Mouse (Mus musculus) 3134 (cell line): ENCODE data around the gene Oxsr1.
"Not testable (repeated sequence)": the region's sequence is repeated elsewhere in the genome, so short reads cannot be mapped to it uniquely, and the experiment has no call there.

Experiments
- DNase-seq: peaks from one replicate; pipeline ENCODE4 v3.0.0-alpha.2; 2011; ENCODE audit warnings: low spot score; ENCODE audit not compliant: insufficient read length; ENCODE audit errors: extremely low read depth

Oxsr1 gene

DNA sequence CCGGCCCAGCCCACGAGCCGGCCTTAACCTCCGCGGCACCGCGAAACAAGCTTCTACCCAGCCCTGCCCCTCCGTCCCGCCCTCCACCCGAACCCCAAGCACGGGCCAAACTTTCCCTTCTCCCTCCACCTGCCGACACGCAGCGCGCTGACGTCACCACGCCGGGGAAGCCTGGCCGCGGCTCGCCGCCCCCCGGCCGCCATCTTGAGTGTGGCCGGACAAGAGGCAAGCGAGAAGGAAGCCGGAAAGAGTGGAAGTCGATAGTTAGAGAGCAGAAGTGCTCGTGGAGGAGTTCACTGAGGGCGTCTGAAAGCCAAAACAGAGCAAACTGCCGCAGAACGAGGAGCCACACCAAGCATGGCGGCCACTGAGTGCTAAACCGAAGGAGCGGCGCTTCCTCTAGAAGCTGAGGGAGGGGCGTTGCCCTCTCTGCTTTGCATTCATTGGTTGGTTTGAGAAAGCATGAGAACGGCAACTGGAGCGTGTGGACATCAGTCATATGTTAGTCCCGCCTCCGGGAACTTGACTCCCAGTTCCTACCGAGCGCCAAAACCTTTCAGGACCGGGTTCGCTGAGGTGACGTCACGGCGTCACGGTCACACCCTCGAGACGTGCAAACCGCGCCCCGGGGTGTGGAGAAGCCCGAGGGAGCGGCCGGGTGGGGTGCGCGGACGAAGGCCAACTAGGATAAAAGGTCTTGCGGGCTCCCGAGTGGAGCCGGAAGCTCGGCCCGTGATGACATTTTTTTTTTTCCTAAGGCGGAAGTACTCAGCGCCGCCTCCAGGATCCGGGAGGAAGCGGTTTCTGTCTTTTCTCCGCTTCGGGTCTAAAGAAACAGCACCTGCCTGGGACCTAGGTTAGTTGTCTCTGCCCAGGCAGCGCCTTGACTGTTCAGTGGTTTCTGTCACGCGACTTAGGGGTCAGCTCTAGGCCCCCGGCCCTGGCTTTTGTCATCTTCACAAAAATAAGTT is at the start of gene Oxsr1:
Oxsr1 (minus strand) TSS at position 139 of the 971 bp plus-strand sequence.
- DNase-seq = peak; percentile 99

DNA sequence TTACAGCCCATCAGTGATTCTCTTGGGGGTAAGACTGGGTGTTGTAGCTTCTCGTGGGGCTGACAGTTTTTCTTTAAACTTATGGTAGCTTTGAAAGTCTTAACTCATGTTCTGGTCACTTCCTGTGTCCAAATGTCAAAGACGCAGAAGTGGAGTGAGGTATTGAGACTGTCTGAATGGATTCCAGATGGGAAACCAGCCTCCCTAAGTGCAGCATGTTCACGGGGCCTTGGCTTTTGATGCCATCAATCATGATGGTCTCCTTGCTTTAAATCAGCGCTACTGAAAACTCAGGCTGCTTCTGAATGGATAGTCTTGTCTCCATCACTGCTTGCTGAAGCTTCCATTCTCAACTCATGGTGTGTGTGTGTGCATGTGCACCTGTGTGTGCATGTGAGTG is 49.0 kb upstream of the Oxsr1 start:
- DNase-seq = no peak

DNA sequence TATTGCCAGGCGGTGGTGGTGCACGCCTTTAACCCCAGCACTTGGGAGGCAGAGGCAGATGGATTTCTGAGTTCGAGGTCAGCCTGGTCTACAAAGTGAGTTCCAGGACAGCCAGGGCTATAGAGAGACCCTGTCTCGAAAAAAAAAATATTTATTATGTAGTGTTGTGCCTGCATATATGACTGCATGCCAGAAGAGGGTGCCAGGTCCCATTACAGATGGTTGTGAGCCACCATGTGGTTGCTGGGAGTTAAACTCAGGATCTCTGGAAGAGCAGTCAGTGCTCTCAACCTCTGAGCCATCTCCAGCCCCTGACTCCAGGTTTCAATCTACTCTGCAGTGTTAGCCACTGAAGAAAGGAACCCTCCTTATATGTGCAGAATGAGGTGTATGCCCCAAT is 48.5 kb upstream of the Oxsr1 start:
- DNase-seq = not testable (repeated sequence)

DNA sequence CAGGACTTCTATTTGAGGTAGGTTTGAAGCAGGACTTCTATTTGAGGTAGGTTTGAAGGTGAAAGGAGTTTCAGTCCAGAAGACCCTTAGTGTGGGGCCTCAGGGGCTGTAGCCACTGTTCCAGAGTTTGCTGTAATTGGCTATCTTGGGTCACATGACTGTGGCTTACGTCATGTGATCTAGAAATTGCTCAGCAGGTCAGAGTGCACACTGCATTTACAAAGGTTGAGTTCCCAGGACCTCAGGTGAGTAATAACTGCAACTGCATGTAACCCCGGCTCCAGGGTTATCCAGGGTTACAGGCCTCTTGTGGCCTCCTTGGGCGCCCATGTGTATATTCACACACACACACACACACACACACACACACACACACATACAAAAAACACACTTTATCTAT is 46.1 kb upstream of the Oxsr1 start:
- no peak for DNase-seq

DNA sequence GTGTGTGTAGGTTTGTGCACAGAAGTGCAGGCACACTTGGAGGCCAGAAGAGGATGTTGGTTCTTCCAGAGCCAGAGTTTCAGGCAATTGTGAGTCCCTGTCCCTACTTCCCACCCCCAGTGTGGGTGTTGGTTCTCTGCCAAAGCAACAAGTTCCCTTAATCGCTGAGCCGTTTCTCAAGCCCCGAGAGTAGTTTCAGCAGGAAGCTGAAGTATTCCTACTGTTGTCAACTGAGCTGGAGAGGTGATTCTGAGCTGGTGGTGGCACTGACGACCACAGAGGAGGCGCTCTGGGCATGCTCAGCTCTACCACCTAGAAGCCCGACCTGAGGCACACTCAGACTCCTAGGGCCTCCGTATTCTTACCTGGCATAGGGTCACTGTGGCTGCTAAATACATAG is 43.1 kb upstream of the Oxsr1 start, which contains the start of gene Slc22a14:
Slc22a14 (minus strand) TSS at position 270 of the 400 bp plus-strand sequence.
- DNase-seq = no peak

DNA sequence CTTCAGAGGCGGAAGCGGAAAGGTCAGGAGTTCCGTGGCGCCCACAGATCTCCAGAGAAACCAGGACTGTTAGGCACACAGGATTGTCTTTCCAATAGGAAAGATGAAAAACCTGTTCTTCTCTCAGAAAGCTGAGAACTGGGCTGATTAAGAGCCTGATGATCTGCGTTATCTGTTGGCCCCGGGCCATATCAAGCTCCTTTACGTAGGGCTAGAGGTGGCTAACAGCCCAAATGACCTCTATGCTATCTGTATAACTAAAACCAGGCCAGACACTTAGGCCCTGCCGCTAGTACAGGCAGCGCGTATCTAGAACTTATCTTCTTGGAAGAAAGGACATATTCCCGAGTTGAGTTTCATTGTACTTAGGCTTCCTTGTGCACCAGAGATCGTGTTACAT is 41.0 kb upstream of the Oxsr1 start:
- DNase-seq = no peak

DNA sequence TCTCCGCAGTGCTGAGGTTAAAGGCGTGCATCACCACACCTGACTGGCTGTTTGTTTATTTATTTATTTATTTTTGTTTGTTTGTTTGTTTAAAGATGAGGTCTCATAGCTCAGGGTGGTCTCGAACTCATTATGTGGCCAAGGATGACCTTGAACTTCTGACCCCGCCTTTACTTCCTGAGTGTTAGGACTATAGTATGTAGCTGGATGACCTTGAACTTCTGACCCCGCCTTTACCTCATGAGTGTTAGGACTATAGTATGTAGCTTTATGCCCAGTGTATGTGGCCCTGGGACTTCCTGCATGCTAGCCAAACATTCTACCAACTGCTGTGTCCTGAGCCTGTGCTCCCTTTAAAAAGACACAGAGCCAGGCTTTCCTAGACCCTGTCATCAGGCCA is 39.2 kb upstream of the Oxsr1 start:
- no peak for DNase-seq

DNA sequence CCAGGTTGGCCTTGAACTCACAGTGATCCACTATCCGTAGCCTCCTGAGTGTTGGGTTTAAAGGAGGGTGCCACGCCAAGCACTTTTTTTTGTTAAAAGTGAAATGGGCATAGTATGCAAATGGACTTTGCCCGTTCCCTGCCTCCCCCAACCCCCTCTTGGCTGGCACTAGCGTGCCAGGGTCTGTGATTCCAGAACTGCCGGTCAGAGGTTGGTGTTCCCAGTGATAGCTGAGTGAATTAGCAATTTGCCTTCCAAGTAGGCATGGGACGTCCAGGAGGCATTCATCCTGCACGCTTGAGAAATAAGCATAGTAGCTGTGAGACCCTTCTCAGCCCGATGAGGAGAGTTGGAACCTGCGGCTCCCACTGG is 35.8 kb upstream of the Oxsr1 start:
- DNase-seq = no peak

DNA sequence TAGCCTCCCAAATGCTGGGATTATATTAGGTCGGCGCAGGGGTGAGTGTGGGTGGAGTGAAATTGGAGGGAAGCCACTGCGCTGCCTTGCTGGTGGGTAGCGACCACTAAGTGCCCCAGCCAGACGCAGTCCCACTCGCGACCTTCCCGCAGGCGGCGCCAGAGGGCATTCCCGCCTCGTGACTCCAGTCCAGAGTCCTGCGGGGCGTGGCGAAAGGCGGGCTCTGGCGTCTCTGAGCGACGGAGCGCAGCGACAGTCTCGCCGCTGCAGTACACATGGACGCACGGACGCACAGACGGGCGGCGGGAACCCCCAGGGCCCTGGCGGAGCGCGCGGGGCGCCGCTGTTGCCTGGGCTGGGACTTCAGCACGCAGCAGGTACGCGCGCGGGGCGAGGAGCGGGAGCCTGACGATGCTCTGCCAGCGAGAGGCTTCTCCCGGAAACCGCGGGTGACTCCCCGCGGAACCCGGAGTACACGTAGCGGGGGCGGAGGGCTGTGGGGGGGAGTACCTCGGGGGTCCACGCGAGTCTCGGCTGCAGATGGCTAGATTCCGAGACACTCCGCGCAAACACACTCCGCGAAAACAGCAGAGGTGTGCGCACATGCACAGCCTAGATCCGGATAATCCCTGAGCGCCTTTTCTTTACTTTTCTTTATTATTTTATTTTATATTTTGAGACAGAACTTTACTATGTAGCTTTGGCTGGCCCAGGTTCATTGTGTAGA is 35.3 kb upstream of the Oxsr1 start, which contains the start of gene Xylb:
Xylb (plus strand) TSS at position 51 of the 727 bp plus-strand sequence.
- peak; percentile 91 for DNase-seq

DNA sequence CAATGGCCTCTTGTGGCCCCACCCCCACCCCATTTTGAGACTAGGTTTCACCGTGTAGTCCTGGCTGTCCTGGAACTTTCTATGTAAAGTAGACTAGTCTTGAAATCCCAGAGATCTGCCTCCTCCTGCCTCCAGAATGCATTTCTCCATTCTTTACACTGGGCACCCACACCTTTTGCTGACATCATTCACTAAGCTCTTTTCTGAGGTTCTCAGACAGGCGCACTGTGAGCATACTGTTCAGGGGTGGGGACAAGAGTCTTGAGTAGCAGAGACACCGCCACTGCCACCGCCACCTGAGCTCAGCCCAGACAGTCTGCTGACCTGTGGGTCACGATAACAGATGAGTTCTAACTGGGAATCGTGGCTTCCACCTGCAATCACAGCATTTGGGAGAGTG is 33.7 kb upstream of the Oxsr1 start:
- DNase-seq = no peak

DNA sequence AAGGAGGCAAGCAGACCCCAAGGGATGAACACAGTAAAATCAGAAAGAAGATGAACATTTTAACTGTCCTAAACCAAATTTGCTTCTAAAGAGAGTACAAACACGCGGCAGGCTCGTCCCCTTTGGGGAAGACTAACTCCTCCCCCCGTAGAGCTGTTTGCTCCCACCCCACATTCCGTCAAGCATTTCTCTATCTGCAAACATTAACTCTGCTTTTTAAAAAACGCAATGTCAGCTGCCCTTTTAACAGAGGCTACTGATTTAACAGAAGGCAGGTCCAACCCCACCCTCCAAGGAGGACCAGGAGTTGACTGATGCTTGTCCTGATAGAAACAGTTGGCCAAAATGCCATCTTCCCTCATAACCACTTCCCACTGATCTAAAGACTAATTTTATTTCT is 31.7 kb upstream of the Oxsr1 start:
- DNase-seq = no peak

DNA sequence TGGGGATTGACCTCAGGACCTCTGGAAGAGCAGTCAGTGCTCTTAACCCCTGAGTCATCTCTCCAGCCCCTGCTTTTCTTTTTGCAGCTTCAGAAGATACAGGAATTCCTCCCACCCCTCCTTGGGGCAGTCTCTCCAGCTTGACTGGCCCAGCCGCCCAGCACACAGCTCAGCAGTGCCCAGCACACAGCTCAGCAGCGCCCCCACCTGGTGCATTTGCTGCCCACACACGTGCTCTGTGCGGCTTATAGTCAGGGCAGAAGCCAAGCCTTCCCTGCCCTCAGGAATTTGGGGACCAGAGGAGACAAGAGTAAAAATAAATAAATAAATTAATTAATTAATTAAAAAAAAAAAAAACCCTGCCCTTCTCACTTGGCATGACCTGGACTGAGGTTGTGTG is 29.8 kb upstream of the Oxsr1 start:
- DNase-seq = peak; percentile 79

DNA sequence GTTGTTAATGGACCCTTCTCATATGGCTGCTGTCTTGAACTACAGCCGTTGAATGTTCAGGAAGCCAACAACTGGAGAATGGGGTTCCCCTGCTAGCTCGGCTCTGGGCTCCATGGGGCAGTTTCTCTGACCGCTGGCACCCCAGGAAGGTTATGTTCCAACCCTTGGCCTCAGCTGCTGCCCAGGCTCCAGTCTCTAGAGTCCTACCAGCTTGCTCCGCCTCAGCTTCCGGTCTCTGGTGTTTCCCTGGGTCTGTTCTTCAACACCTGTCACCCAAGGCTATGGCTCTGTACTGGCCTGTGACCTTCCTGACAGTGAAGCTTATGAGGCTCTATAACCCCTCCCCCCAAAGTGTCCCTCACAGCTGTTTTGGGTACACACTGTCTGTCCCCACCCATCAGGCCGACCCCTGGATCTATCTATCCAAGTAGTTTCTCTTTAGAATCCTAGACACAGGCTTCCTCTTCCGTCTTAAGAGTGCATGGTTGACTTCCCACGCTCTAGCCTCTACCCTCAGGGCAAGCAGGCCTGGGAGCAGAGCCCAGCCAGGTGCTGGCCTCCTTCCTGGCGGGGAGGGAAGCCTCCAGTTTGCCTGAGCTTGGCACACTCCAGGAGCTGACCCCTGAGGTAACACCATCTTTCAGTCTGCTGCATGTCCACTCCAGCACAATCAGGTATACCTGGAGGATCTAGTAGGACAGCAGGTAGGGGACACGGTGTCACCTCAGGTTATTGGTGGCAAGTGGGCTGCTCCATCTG is 28.9 kb upstream of the Oxsr1 start:
- DNase-seq = no peak

DNA sequence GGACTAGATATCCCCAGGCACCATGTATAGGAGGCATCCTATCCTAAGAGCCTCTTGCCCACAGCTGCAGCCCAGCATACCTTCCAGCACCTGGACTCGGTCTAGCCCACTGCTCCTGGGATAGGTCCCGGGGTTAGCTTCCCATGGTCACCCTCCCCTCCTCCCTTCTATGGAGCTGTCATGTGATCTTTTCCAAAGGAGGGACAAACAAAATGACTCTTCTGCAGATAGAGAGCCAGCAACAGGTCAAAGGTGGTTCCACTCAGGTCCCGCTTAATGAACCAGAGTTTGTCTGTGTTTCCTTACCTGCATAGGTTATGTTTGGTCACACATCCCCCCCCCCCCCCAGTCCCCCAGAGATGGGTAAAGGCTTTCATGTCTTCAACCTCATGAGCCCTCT is 28.3 kb upstream of the Oxsr1 start:
- no peak for DNase-seq

DNA sequence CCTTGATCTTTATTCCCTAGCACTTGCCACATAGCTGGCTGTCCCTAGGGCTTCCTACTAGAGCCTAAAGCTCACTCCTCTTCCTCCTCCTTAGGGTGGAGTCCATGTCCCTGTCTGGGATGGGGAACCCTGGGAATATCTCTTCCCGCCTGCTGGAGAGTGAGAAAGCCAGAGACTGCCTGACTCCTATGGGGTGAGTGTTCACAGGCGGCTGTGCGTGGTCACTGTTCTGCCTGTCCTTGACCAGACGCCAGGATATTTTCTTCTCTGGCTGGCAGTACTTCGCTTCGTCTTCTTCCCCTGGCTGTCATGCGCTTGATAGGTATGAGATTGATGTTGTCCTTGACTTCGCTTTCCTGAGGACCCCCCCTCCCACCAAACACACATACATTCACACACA is 24.1 kb upstream of the Oxsr1 start:
- no peak for DNase-seq

DNA sequence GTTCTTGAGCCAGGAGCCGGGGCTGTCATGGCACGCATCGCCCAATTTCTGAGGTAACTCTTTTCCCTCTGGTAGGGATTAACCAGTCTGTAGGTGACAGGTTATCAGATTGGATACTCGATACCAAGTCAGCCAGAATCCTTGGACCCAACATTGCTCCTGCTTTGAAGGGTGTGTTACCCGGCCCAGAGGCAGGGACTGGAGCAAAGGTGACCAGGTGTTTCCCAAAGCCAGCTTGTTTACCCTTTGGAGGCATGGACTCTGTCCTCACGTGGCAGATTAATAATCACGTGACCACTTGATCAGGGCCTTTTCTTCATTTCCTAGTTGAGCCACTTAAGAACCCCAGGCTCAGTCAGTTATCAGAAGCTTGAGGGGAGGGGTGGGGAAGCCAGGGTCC is 20.5 kb upstream of the Oxsr1 start:
- DNase-seq = no peak

DNA sequence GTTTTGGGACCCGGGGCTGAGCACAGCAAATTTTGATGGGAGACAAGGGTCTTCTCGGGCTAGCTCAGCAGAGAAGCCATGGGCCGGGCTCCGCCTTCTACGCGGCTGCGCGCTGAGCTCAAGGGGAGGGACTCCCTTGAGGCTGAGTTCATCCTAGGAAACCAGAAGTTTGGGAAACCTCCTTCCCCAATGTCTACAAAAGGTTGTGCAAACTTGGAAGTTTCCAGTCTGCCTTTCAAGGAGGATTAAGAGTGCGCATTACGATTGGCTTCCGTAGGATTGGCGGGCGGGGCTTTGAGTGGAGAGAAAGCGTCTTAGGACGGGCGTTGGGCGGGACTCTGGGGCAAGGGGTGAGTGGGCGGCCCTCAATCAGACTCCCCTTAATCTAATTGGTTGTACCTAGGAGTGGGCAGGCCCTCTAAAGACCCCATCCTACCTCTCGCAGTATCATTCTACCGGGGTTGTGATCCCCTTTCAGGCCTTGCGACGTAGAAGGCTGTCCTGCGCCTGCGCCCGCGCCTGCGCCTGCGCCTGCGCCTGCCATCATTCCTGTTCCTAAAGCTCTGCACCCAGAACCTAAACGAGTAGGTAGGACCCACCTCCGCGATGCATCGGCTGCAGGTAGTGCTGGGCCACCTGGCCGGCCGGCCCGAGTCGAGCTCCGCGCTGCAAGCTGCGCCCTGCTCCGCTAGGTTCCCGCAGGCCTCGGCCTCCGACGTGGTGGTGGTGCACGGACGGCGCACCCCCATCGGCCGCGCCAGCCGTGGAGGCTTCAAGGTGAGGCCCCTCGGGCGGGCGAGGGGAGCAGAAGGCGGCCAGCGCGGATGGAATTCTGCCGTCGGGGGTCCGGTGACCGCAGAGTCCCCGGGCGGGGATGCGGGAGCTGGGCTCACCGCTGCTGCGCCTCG is 18.9 kb upstream of the Oxsr1 start, which contains the start of gene Myd88:
Myd88 (minus strand) TSS at position 503 of the 908 bp plus-strand sequence.
- DNase-seq = peak; percentile 96

DNA sequence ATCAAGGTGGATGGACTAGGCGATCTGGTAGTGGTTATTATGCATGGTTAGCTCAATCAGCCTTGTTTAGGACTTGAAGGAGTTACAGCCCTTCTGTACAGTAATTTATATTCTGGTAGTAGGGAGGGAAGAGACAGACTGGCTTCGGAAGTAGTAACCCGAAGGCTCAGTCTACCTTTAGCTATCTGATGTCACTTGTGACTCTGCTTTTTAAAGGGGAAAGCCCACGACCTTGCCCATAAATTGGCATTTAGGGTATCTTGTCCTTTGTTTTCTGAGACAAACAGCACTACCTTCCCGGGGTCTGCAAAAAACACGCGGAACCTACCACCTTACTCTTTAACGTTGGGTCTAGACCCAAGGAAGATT is 18.0 kb upstream of the Oxsr1 start:
- DNase-seq = no peak

DNA sequence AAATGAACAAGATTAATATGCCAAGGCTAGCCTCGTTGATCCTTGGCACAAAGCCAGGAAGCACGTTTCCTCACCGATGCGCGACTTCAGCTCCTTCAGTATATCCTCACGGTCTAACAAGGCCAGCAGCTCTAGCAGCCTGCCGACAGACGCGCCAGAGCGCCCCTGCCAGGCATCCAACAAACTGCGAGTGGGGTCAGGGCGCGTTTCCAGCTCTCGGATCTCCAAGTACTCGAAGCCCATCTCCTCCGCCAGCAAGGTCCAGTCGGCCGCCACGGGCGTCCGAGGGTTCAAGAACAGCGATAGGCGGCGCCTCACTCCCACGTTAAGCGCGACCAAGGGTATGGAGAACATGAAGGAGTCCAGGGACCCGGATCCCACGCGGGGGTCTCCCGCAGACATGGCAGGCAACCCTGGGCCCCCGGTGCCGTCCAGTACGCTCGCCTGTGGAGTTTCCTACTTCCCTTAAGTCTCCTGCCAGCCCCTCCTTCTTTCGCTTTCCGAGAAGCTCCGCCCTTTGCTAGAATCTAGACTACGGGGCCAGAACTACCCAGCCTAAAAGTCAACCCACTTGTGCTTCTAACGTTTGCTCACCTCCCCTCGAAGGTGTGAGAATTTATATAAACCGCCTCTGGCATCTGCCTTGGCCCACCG is 17.5 kb upstream of the Oxsr1 start, which contains the start of gene Acaa1a:
Acaa1a (plus strand) TSS at position 119 of the 654 bp plus-strand sequence.
- peak; percentile 91 for DNase-seq
